Mouse (Mus musculus) G1E (cell line): Measurements from ENCODE around the gene Atp11a.

Experiments used
- CTCF ChIP-seq: IDR thresholded peaks from 2 replicates; pipeline ENCODE4 v1.5.1; 2012; ENCODE audit warnings: low read depth, low read length, inconsistent platforms, mixed read lengths
- GATA1 ChIP-seq: IDR thresholded peaks from 2 replicates; pipeline ENCODE4 v1.6.1; 2012; ENCODE audit warnings: borderline replicate concordance, low read length, inconsistent platforms, mixed read lengths
- GATA2 ChIP-seq: IDR thresholded peaks from 2 replicates; pipeline ENCODE4 v1.6.1; 2012; ENCODE audit warnings: low read depth, low read length, inconsistent platforms, borderline replicate concordance

GRCm38 (mm10) chr8:12863608-12864007 is 106.8 kb downstream of the Atp11a start:
- TF ChIP-seq GATA1 (no peak), CTCF (no peak), GATA2 (no peak)
